Mouse (Mus musculus) hindbrain, embryonic 16.5 days (tissue): Measurements from ENCODE around the gene Fyn. TPM values are rescaled to one million over a fixed set of nuclear protein-coding genes. Genes with fewer than 3 reads are reported as not detected.
A peak's percentile ranks its signal among the peaks of the same experiment; 100 is the strongest.

Experiments used
- ATAC-seq: fragments of 200-750 bp; cut with Nextera tagmentation; 2 replicates; pipeline ENCODE4 v1.8.0; 2017; ENCODE audit warnings: moderate TSS enrichment, moderate library complexity
- H3K27ac ChIP-seq: fragments of 300-500 bp; sonication (generic); 2 replicates; pipeline ENCODE4 v1.5.1; 2014; ENCODE audit warnings: low read depth, mild to moderate bottlenecking, control low read depth, low read length, moderate library complexity
- H3K27me3 ChIP-seq: fragments of 300-500 bp; sonication (generic); replicated peaks from 2 replicates; pipeline ENCODE4 v1.6.1; 2014; ENCODE audit warnings: low read length; ENCODE audit not compliant: control insufficient read depth, insufficient read depth
- H3K36me3 ChIP-seq: fragments of 300-500 bp; sonication (generic); 2 replicates; pipeline ENCODE4 v1.6.1; 2014; ENCODE audit warnings: mild to moderate bottlenecking, low read length, moderate library complexity, mixed read lengths; ENCODE audit not compliant: control insufficient read depth, insufficient read depth
- H3K4me1 ChIP-seq: fragments of 300-500 bp; sonication (generic); 2 replicates; pipeline ENCODE4 v1.6.1; 2014; ENCODE audit warnings: low read depth, low read length; ENCODE audit not compliant: control insufficient read depth, insufficient read depth
- H3K4me2 ChIP-seq: fragments of 300-500 bp; sonication (generic); 2 replicates; pipeline ENCODE4 v1.6.1; 2014; ENCODE audit warnings: mild to moderate bottlenecking, low read length, control low read depth, moderate library complexity
- H3K4me3 ChIP-seq: fragments of 300-500 bp; sonication (generic); 2 replicates; pipeline ENCODE4 v1.5.1; 2014; ENCODE audit warnings: mild to moderate bottlenecking, low read length, control low read depth, moderate library complexity
- H3K9ac ChIP-seq: fragments of 300-500 bp; sonication (generic); 2 replicates; pipeline ENCODE4 v1.6.1; 2014; ENCODE audit warnings: low read depth, mild to moderate bottlenecking, control low read depth, low read length, moderate library complexity
- H3K9me3 ChIP-seq: fragments of 300-500 bp; sonication (generic); 2 replicates; pipeline ENCODE4 v1.6.1; 2014; ENCODE audit warnings: mild to moderate bottlenecking, low read length, moderate library complexity; ENCODE audit not compliant: control insufficient read depth
- WGBS: fragments of 180-500 bp; shearing (Covaris S2); extraction: QIAGEN DNeasy Blood & Tissue Kit; methylation state at CpG from one replicate; pipeline ENCODE4 v1.1.7; 2014; 5-methylcytosine and 5-hydroxymethylcytosine counted together
- polyA plus RNA-seq: library from polyadenylated mRNA; unstranded; fragments of >200 nt; fragmentation: Nextera tagmentation; extraction: Ambion mirVana; gene quantifications from 2 replicates; pipeline ENCODE4 v1.2.1, GENCODE M21; 2015

The Fyn gene
- polyA plus RNA-seq, 1 experiment from 2014 or later, result 74.9 TPM

DNA sequence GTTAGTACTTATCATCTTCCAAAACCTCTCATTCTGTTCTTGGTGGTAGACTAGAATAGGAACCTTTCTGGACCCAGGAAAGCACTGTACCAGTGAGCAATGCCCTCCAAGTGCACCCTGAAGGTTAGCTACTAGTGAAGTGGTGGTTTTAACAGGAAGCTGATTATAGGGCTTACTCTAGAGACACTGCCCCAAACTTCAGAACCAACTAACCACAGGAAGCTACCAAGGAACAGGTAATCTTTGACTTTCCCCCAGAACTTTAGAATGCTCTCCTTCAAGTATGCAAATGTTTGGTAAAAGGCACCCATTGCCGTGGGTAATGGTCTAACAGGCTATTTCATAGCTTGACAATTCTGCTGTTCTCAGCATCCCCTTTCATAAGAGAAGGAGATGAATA is 231.5 kb downstream of the Fyn start:
- ATAC-seq, result no peak
- 76% methylated on average over 1 of the region's 1 CpGs for WGBS
- Histone ChIP-seq H3K4me2 (no peak overlapping the region), H3K9ac (no peak overlapping the region), H3K36me3 (no peaks in the 10 kb centered on the region), H3K27ac (no peak overlapping the region), H3K4me3 (no peak overlapping the region), H3K9me3 (peaks cover 3% of the 10 kb centered on the region; the same call in 1 of the 2 replicates), H3K27me3 (no peaks in the 10 kb centered on the region), H3K4me1 (peaks cover 20% of the 10 kb centered on the region)

DNA sequence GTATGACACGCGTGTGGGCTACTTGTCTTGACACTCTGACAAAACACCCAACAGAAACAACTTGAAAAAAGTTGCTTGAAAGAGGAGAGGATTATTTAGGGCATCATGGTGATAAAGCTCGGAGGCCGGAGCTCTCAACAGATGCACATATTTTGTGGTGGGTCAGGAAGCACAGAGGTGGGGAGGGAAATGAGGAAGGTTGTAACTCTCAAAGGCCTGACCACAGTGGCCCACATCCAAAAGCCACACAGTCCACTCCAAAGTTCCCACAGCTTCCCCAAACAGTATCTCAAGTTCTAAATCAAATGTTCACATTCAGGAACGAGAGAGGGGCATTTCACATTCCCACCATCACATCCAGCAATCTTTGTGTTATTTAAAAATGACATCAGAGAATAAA is 232.4 kb downstream of the Fyn start:
- peaks cover 8% of the 10 kb centered on the region; the same call in 1 of the 2 replicates for H3K9me3 ChIP-seq
- H3K36me3 ChIP-seq, result no peaks in the 10 kb centered on the region
- WGBS, result 93% methylated on average over 5 of the region's 5 CpGs
- H3K9ac ChIP-seq, result no peak overlapping the region
- no peak overlapping the region for H3K4me2 ChIP-seq
- H3K4me3 ChIP-seq, result no peak overlapping the region
- no peak for ATAC-seq
- no peaks in the 10 kb centered on the region for H3K27me3 ChIP-seq
- peaks cover 13% of the 10 kb centered on the region for H3K4me1 ChIP-seq
- no peak overlapping the region for H3K27ac ChIP-seq

DNA sequence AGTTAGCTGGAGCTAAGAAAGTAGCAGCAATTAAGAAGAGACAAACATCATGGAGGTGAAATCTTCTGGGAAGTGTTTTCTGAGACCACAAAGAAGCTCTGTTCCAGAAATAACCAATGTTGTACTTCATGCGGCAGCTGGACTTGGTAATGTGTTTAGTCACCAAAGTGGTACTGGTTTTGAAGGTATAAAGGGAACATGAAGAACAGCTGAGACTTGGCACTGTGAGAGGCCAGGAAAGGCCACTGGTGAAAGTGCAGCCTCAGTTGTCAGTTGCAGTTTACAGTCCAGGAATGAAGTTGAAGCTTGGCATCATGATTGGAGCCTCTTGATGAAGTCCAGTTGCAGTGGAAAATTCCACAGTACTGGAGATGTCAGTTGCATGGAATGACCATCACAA is 237.8 kb downstream of the Fyn start:
- H3K36me3 ChIP-seq, result no peaks in the 10 kb centered on the region
- no peak overlapping the region for H3K27ac ChIP-seq
- no peaks in the 10 kb centered on the region for H3K27me3 ChIP-seq
- H3K9me3 ChIP-seq, result peaks cover 13% of the 10 kb centered on the region
- no peak overlapping the region for H3K4me3 ChIP-seq
- no peak overlapping the region for H3K9ac ChIP-seq
- ATAC-seq, result no peak
- 96% methylated on average over 1 of the region's 1 CpGs for WGBS
- no peak overlapping the region for H3K4me2 ChIP-seq
- H3K4me1 ChIP-seq, result no peaks in the 10 kb centered on the region

DNA sequence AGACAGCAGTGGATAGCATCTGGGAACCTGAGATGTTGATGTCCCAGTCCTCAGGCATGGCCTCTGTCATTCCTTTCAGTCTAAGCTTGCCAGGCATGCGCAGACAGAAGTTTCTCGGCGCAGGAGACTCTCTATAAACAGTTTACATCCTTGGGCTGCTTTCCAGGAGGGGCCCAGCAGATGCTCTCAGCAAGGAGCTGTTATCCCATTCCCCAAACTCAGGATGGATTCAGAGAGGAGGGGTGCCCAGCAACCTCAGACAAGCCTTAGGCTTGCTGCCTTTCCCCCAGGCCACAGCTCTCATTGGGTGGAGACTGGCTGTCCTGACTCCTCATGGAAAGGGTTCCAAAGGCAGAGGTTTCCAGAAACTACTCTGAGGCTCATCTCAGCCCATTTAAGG is 242.6 kb downstream of the Fyn start:
- H3K36me3 ChIP-seq, result no peaks in the 10 kb centered on the region
- no peak overlapping the region for H3K4me2 ChIP-seq
- peaks cover 14% of the 10 kb centered on the region for H3K4me1 ChIP-seq
- H3K9ac ChIP-seq, result no peak overlapping the region
- ATAC-seq, result no peak
- H3K27ac ChIP-seq, result no peak overlapping the region
- H3K9me3 ChIP-seq, result peaks cover 3% of the 10 kb centered on the region
- no peaks in the 10 kb centered on the region for H3K27me3 ChIP-seq
- 67% methylated on average over 3 of the region's 3 CpGs for WGBS
- H3K4me3 ChIP-seq, result no peak overlapping the region

DNA sequence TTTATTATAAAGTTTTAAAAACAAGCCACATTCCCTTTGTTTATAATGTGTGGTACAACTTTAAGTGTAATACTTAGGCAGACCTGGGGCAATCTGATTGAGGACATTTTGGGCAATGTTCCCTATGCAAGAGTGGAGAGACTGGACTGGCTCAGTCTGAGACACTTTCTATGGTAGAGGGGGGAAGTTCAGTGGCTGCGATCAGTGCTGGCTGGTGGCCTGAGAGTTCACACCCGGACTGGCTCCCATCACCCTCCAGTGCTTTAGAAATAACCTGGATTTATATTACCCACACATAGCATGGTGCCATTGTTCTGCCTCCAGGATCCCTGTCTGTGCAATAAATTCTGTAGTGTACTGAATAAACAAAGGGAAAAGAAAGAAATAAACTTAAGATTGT is 243.5 kb downstream of the Fyn start:
- Histone ChIP-seq H3K4me2 (no peak overlapping the region), H3K4me3 (no peak overlapping the region), H3K27ac (no peak overlapping the region), H3K9ac (no peak overlapping the region), H3K36me3 (no peaks in the 10 kb centered on the region), H3K9me3 (no peaks in the 10 kb centered on the region), H3K27me3 (no peaks in the 10 kb centered on the region), H3K4me1 (peaks cover 14% of the 10 kb centered on the region)
- no peak for ATAC-seq
- 59% methylated on average over 2 of the region's 2 CpGs for WGBS

DNA sequence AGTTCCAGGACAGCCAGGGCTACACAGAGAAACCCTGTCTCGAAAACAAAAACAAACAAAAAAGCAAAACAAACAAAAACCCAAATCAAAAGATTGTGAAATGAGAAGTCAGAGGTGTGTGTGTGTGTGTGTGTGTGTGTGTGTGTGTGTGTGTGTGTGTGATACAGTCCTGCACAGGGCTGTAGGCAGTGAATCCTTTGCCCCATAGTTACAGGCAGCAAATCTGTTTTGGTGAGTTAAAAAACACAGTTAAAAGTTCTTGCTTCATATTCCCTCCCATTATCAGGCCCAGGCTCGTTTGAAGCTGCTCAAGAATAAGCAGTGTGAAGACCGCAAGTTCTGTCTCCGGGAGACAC is 244.0 kb downstream of the Fyn start, which contains the start of gene Traf3ip2:
TSS of gene Traf3ip2 (plus strand) at position 302 of the 356 bp plus-strand sequence.
- Histone ChIP-seq H3K4me3 (peak within 1 kb of the TSS; percentile 11), H3K36me3 (no peaks in the 10 kb centered on the region), H3K27me3 (no peaks in the 10 kb centered on the region), H3K27ac (no peak within 1 kb of the TSS; the same call in 1 of the 2 replicates), H3K9ac (peak within 1 kb of the TSS; percentile 24; the same call in 1 of the 2 replicates), H3K4me2 (peak within 1 kb of the TSS; percentile 35), H3K4me1 (peaks cover 14% of the 10 kb centered on the region), H3K9me3 (no peaks in the 10 kb centered on the region)
- no peak for ATAC-seq
- 43% methylated on average over 4 of the region's 4 CpGs for WGBS

DNA sequence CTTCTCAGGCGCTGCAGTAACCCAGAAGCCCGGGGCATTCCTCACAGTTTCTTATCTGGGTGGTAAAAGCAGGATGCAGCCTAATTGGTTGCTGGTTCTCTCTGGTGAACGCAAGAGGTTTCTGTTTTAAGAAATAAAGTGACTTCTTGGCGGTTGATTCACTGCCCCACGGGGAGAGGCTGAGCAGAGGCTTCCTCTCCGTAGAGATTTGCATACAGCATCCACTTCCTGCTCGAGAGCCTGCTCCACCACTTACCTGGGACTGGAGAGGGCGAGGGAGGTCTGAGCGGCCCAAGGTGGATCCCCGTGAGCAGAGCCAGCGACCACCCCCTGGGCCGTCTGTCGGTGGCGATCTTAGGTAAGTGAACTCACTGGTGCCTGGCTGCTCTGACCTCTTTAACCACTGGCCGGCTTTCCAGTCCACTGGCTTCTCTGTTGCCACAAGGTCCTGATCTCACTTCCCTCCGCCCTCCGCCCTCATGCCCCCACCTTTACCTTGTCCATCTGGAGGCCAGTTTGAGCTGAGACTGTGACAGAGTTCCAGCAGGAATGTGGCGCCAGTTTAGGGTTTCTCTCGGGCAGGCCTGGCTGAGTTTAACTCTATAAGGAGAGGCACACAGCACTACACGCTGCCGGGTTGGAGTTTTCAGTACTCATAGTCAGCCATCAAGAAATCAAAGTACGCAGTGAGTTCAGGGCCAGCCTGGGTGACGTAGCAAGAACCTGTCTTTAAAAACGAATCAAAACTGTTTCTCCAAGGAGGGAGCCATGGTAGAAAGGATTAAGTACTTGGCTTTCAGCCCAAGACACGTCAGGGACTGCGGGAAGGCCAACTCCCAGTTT is 244.6 kb downstream of the Fyn start:
- peak overlapping the region; percentile 11 for H3K4me3 ChIP-seq
- peak overlapping the region; percentile 24; the same call in 1 of the 2 replicates for H3K9ac ChIP-seq
- H3K36me3 ChIP-seq, result no peaks in the 10 kb centered on the region
- peak overlapping the region; percentile 35 for H3K4me2 ChIP-seq
- peak; percentile 44 for ATAC-seq
- peaks cover 14% of the 10 kb centered on the region for H3K4me1 ChIP-seq
- no peaks in the 10 kb centered on the region for H3K27me3 ChIP-seq
- H3K9me3 ChIP-seq, result no peaks in the 10 kb centered on the region
- no peak overlapping the region; the same call in 1 of the 2 replicates for H3K27ac ChIP-seq
- WGBS, result 16% methylated on average over 24 of the region's 26 CpGs

DNA sequence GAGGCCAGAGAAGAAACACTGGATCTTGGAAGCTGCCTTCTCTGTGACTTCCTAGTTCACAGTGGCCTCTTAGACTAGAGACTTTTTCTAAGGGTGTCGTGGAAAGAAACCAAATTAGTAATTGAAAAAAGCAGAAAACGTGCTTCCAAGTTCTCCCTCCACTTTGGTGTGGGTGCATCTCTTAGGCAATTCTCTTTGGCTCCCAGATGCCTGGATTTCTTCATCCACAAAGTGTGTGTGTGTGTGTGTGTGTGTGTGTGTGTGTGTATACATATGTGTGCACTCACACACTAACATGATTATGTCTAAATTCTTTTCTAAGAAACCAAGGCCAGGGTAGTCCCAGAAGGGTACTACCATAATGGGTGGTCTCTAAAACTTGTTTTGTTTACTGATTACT is 245.3 kb downstream of the Fyn start:
- no peak for ATAC-seq
- no peak overlapping the region for H3K9ac ChIP-seq
- H3K4me2 ChIP-seq, result peak overlapping the region; percentile 34; the same call in 1 of the 2 replicates

DNA sequence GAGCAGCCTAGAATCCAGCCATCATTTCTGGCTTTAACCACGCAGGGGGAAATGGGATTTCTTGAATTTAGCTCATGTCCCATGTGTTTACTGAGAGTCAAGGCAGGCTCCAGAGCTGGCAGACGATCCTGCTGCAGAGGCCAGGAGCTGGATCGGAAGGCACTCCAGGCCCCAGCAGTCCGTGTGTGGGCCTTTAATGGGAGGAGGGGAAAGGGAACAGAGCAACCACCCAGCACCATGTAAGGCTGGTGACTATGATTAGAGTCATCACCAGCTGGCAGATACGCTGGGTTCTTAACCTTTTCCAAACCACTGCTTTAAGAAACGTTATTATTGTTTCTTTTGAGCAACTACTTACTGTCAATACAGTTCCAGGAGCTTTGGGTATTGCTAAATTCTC is 246.0 kb downstream of the Fyn start:
- Histone ChIP-seq H3K9me3 (no peaks in the 10 kb centered on the region), H3K9ac (no peak overlapping the region), H3K4me2 (no peak overlapping the region), H3K27me3 (no peaks in the 10 kb centered on the region), H3K4me1 (peaks cover 14% of the 10 kb centered on the region), H3K36me3 (no peaks in the 10 kb centered on the region), H3K27ac (no peak overlapping the region; the same call in none of the 2 replicates), H3K4me3 (no peak overlapping the region)
- ATAC-seq, result peak; percentile 82
- 20% methylated on average over 6 of the region's 6 CpGs for WGBS

More for the DNA sequence above, 245.3 kb downstream of the Fyn start:
- WGBS, result 25% methylated on average over 2 of the region's 2 CpGs
- Histone ChIP-seq H3K4me1 (peaks cover 14% of the 10 kb centered on the region), H3K36me3 (no peaks in the 10 kb centered on the region), H3K9me3 (no peaks in the 10 kb centered on the region), H3K4me3 (no peak overlapping the region), H3K27me3 (no peaks in the 10 kb centered on the region), H3K27ac (no peak overlapping the region; the same call in 1 of the 2 replicates)
